Mouse (Mus musculus): ENCODE results near the gene Ccn2. TPM values are rescaled to one million over a fixed set of nuclear protein-coding genes. Genes with fewer than 3 reads are reported as not detected.
A peak's percentile ranks its signal among the peaks of the same experiment; 100 is the strongest.
"Not testable (repeated sequence)": the region's sequence is repeated elsewhere in the genome, so short reads cannot be mapped to it uniquely, and the experiment has no call there.

Gene Ccn2
- polyA plus RNA-seq, 1 experiment from 2014 or later, result 4.2 TPM

GRCm38 (mm10) chr10:24609146-24609545, 13.9 kb downstream of the Ccn2 start:
- ATAC-seq, result no peak
- 90% methylated on average over 3 of the region's 3 CpGs for WGBS
- Histone ChIP-seq H3K27me3 (no peaks in the 10 kb centered on the region), H3K4me1 (replicated peaks) (no peaks in the 10 kb centered on the region), H3K9ac (replicated peaks) (no peak overlapping the region), H3K27ac (no peak overlapping the region), H3K36me3 (no peaks in the 10 kb centered on the region), H3K9me3 (no peaks in the 10 kb centered on the region), H3K4me3 (replicated peaks) (no peak overlapping the region), H3K4me2 (replicated peaks) (no peak overlapping the region)

DNA sequence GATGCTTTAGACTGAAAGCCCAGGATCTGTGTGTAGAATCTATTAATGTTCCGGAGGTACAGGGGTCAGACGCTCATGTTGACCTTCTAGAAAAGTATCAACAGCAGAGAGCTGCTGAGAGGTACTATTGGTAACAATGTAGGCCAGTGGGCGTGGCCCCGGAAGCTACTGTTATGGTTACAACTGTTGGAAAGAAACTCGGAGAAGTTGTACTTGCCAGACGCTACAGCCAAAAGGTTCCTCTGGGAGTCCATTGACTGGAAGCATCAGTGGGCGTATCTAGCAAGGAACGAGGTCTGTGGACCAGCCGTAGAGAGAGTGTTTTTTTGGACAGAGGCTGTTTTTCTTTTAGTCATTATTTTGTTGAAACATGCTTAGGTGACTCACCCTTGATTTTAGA, 14.5 kb downstream of the Ccn2 start:
- Histone ChIP-seq H3K27me3 (no peaks in the 10 kb centered on the region), H3K4me1 (replicated peaks) (no peaks in the 10 kb centered on the region), H3K4me3 (replicated peaks) (no peak overlapping the region), H3K36me3 (no peaks in the 10 kb centered on the region), H3K4me2 (replicated peaks) (no peak overlapping the region), H3K27ac (no peak overlapping the region), H3K9ac (replicated peaks) (no peak overlapping the region), H3K9me3 (no peaks in the 10 kb centered on the region)
- no peak for ATAC-seq
- WGBS, result 90% methylated on average over 9 of the region's 9 CpGs

- no peak overlapping the region for H3K27ac ChIP-seq
- no peak overlapping the region for H3K4me3 ChIP-seq (replicated peaks)
- no peak for ATAC-seq
- H3K4me2 ChIP-seq (replicated peaks), result no peak overlapping the region
- no peaks in the 10 kb centered on the region for H3K9me3 ChIP-seq
- no peaks in the 10 kb centered on the region for H3K27me3 ChIP-seq
- no peaks in the 10 kb centered on the region for H3K36me3 ChIP-seq
- 94% methylated on average over 4 of the region's 4 CpGs for WGBS
- no peak overlapping the region for H3K9ac ChIP-seq (replicated peaks)
- H3K4me1 ChIP-seq (replicated peaks), result no peaks in the 10 kb centered on the region
Measured at GRCm38 (mm10) chr10:24614726-24615125, 19.5 kb downstream of the Ccn2 start.

GRCm38 (mm10) chr10:24615799-24616198, 20.6 kb downstream of the Ccn2 start:
- Histone ChIP-seq H3K9me3 (no peaks in the 10 kb centered on the region), H3K36me3 (no peaks in the 10 kb centered on the region), H3K4me2 (replicated peaks) (no peak overlapping the region), H3K27ac (no peak overlapping the region), H3K4me1 (replicated peaks) (no peaks in the 10 kb centered on the region), H3K27me3 (no peaks in the 10 kb centered on the region), H3K4me3 (replicated peaks) (no peak overlapping the region), H3K9ac (replicated peaks) (no peak overlapping the region)
- ATAC-seq, result no peak
- 79% methylated on average over 6 of the region's 6 CpGs for WGBS

DNA sequence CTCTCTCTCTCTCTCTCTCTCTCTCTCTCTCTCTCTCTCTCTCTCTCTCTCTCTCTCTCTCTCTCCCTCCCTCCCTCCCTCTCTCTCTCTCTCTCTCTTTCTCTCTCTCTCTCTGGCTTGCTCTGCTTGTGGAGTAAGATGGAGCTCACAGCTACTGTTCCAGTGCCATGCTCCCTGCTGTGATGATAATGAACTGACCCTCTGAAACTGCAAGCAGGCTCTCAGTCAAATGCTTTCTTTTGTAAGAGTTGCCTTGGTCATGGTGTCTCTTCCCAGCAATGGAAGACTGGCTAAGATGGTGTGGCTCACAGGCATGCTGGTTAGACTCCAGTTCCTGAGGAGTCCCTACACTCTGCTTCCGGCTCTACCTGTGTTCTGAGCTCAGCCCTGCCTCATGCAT, 21.3 kb downstream of the Ccn2 start:
- H3K27ac ChIP-seq; ATAC-seq; H3K4me3 ChIP-seq (replicated peaks); H3K4me1 ChIP-seq (replicated peaks); H3K36me3 ChIP-seq; H3K9me3 ChIP-seq; H3K27me3 ChIP-seq; H3K4me2 ChIP-seq (replicated peaks); H3K9ac ChIP-seq (replicated peaks): not testable (repeated sequence)
- WGBS, result 96% methylated on average over 1 of the region's 1 CpGs

DNA sequence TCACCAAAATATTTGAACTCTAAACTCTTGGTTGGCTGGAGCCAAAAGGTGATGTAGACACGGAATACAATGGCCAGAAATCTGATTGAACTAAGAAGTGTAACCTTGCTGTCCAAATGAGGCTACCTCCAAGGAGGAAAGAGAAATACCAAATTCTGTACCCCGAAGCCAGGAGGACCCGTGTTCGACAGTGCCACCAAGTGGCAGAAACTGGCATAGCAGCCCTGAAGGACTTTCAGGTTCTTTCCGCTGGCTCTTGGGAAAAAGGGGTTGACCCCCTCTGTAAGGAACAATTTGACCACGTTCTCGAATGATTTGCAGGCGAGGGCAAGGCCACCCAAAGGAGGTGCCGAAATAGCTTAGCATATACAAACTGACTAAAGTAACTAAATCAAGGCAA, 26.3 kb downstream of the Ccn2 start:
- Histone ChIP-seq H3K9me3 (no peaks in the 10 kb centered on the region), H3K27ac (no peak overlapping the region), H3K9ac (replicated peaks) (no peak overlapping the region), H3K27me3 (no peaks in the 10 kb centered on the region), H3K36me3 (no peaks in the 10 kb centered on the region), H3K4me2 (replicated peaks) (no peak overlapping the region), H3K4me3 (replicated peaks) (no peak overlapping the region), H3K4me1 (replicated peaks) (0 out of 2 replicates have a peak, but pooled peaks cover 3% of the 10 kb centered on the region)
- WGBS, result 39% methylated on average over 9 of the region's 9 CpGs
- no peak for ATAC-seq

GRCm38 (mm10) chr10:24622586-24622985, 27.3 kb downstream of the Ccn2 start:
- H3K27me3 ChIP-seq, result no peaks in the 10 kb centered on the region
- no peak overlapping the region for H3K4me2 ChIP-seq (replicated peaks)
- no peaks in the 10 kb centered on the region for H3K36me3 ChIP-seq
- 0 out of 2 replicates have a peak, but pooled peaks cover 3% of the 10 kb centered on the region for H3K4me1 ChIP-seq (replicated peaks)
- no peak overlapping the region for H3K4me3 ChIP-seq (replicated peaks)
- H3K9ac ChIP-seq (replicated peaks), result no peak overlapping the region
- no peak overlapping the region for H3K27ac ChIP-seq
- WGBS, result 30% methylated on average over 7 of the region's 7 CpGs
- no peak for ATAC-seq
- no peaks in the 10 kb centered on the region for H3K9me3 ChIP-seq

DNA sequence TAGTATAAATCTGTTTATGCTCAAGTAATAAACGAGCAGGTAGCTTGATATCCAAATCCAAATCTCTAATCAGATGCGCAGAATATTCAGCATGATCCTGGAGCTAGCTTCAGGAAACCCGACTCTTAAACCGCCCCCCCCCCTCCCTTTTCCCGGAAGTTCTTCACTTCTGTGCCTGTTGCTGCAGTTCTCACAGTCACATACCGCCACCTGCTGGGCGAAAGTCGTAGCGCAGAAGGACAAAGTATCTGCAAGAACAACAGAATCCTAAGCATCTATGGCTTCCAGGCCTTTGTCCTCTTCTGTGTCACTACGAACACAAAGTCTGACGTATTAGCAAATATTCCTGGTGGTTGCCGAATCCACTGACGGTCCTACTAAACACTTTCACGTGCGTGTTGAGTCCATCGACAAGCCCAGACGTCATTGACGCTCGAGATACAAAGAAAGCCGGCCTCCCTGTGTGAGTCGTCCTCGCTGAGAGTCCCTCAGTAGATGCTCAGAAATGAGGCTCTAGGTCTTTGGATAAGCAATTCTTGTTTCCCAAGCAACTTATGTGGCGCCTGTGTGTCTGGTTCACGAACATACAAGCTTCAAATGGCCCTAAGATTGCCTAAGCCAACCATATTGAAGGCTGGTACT, 29.9 kb downstream of the Ccn2 start:
- H3K9ac ChIP-seq (replicated peaks), result no peak overlapping the region
- H3K27ac ChIP-seq, result no peak overlapping the region
- ATAC-seq, result peak; percentile 69
- no peaks in the 10 kb centered on the region for H3K36me3 ChIP-seq
- WGBS, result 34% methylated on average over 24 of the region's 24 CpGs
- H3K4me1 ChIP-seq (replicated peaks), result 0 out of 2 replicates have a peak, but pooled peaks cover 3% of the 10 kb centered on the region
- H3K4me2 ChIP-seq (replicated peaks), result peak overlapping the region; percentile 20; the same call in 1 of the 2 replicates
- H3K27me3 ChIP-seq, result no peaks in the 10 kb centered on the region
- H3K4me3 ChIP-seq (replicated peaks), result no peak overlapping the region
- H3K9me3 ChIP-seq, result no peaks in the 10 kb centered on the region

GRCm38 (mm10) chr10:24627262-24627661, 32.0 kb downstream of the Ccn2 start:
- Histone ChIP-seq H3K9me3 (no peaks in the 10 kb centered on the region), H3K4me3 (replicated peaks) (no peak overlapping the region), H3K9ac (replicated peaks) (no peak overlapping the region), H3K27ac (no peak overlapping the region), H3K36me3 (no peaks in the 10 kb centered on the region), H3K4me2 (replicated peaks) (no peak overlapping the region), H3K27me3 (no peaks in the 10 kb centered on the region), H3K4me1 (replicated peaks) (0 out of 2 replicates have a peak, but pooled peaks cover 3% of the 10 kb centered on the region)
- 73% methylated on average over 12 of the region's 12 CpGs for WGBS
- ATAC-seq, result no peak

- 0 out of 2 replicates have a peak, but pooled peaks cover 3% of the 10 kb centered on the region for H3K4me1 ChIP-seq (replicated peaks)
- no peak overlapping the region for H3K27ac ChIP-seq
- no peak overlapping the region for H3K9ac ChIP-seq (replicated peaks)
- H3K4me2 ChIP-seq (replicated peaks), result no peak overlapping the region
- ATAC-seq, result no peak
- no peak overlapping the region for H3K4me3 ChIP-seq (replicated peaks)
- no peaks in the 10 kb centered on the region for H3K9me3 ChIP-seq
- H3K27me3 ChIP-seq, result no peaks in the 10 kb centered on the region
- WGBS, result 82% methylated on average over 9 of the region's 9 CpGs
- H3K36me3 ChIP-seq, result no peaks in the 10 kb centered on the region
Measured at GRCm38 (mm10) chr10:24628466-24628865, 33.2 kb downstream of the Ccn2 start.

- no peak for ATAC-seq
- WGBS, result 84% methylated on average over 9 of the region's 9 CpGs
Measured at GRCm38 (mm10) chr10:24629086-24629720, 34.0 kb downstream of the Ccn2 start.

GRCm38 (mm10) chr10:24630469-24631081, 35.3 kb downstream of the Ccn2 start:
- Histone ChIP-seq H3K36me3 (no peaks in the 10 kb centered on the region), H3K27me3 (no peaks in the 10 kb centered on the region), H3K4me3 (replicated peaks) (no peak overlapping the region; the same call in 1 of the 2 replicates), H3K9ac (replicated peaks) (no peak overlapping the region), H3K4me2 (replicated peaks) (peak overlapping the region; percentile 33), H3K4me1 (replicated peaks) (no peaks in the 10 kb centered on the region), H3K27ac (no peak overlapping the region), H3K9me3 (no peaks in the 10 kb centered on the region)
- ATAC-seq, result peak; percentile 68
- 24% methylated on average over 18 of the region's 18 CpGs for WGBS

More at GRCm38 (mm10) chr10:24629086-24629720, 34.0 kb downstream of the Ccn2 start:
- no peaks in the 10 kb centered on the region for H3K9me3 ChIP-seq
- no peak overlapping the region for H3K4me2 ChIP-seq (replicated peaks)
- 0 out of 2 replicates have a peak, but pooled peaks cover 3% of the 10 kb centered on the region for H3K4me1 ChIP-seq (replicated peaks)
- no peak overlapping the region for H3K27ac ChIP-seq
- no peaks in the 10 kb centered on the region for H3K36me3 ChIP-seq
- no peak overlapping the region for H3K9ac ChIP-seq (replicated peaks)
- H3K4me3 ChIP-seq (replicated peaks), result no peak overlapping the region
- no peaks in the 10 kb centered on the region for H3K27me3 ChIP-seq

All from midbrain, embryonic 13.5 days (tissue).